Mouse (Mus musculus): ENCODE data around the gene Fermt2. TPM values are rescaled to one million over a fixed set of nuclear protein-coding genes. Genes with fewer than 3 reads are reported as not detected.

The Fermt2 gene
- polyA plus RNA-seq, 1 experiment, result 19.3 TPM

GRCm38 (mm10) chr14:45530364-45531345, 737 bp upstream of the Fermt2 start:
- H3K4me1 ChIP-seq (ENCODE audit: control insufficient read depth, insufficient read depth, low read length), result no peaks in the 10 kb centered on the region
- TF ChIP-seq POLR2A (IDR thresholded peaks at IDR 0.05; ENCODE audit: borderline replicate concordance, control insufficient read depth, low read depth, low read length) (no peak), CTCF (IDR thresholded peaks at IDR 0.05; ENCODE audit: control insufficient read depth, insufficient read depth, low read length) (no peak)
- 5% methylated on average over 37 of the region's 37 CpGs for WGBS
- H3K27ac ChIP-seq (ENCODE audit: control insufficient read depth, insufficient read depth, low read depth, low read length, poor library complexity), result no peak overlapping the region
- H3K4me3 ChIP-seq (replicated peaks; ENCODE audit: control insufficient read depth, low read depth, low read length), result no peak overlapping the region

- Histone ChIP-seq H3K4me3 (replicated peaks; ENCODE audit: control insufficient read depth, low read depth, low read length) (no peak overlapping the region), H3K4me1 (ENCODE audit: control insufficient read depth, insufficient read depth, low read length) (no peaks in the 10 kb centered on the region), H3K27ac (ENCODE audit: control insufficient read depth, insufficient read depth, low read depth, low read length, poor library complexity) (no peak overlapping the region)
- TF ChIP-seq CTCF (IDR thresholded peaks at IDR 0.05; ENCODE audit: control insufficient read depth, insufficient read depth, low read length) (no peak), POLR2A (IDR thresholded peaks at IDR 0.05; ENCODE audit: borderline replicate concordance, control insufficient read depth, low read depth, low read length) (no peak)
- WGBS, result 17% methylated on average over 13 of the region's 13 CpGs
Observed at GRCm38 (mm10) chr14:45528861-45529260, 1.1 kb downstream of the Fermt2 start.

- Histone ChIP-seq H3K27ac (ENCODE audit: control insufficient read depth, insufficient read depth, low read depth, low read length, poor library complexity) (no peak overlapping the region), H3K4me1 (ENCODE audit: control insufficient read depth, insufficient read depth, low read length) (no peaks in the 10 kb centered on the region), H3K4me3 (replicated peaks; ENCODE audit: control insufficient read depth, low read depth, low read length) (no peak overlapping the region)
- TF ChIP-seq CTCF (IDR thresholded peaks at IDR 0.05; ENCODE audit: control insufficient read depth, insufficient read depth, low read length), result no peak
- TF ChIP-seq POLR2A (IDR thresholded peaks at IDR 0.05; ENCODE audit: borderline replicate concordance, control insufficient read depth, low read depth, low read length), result no peak
- 87% methylated on average over 11 of the region's 11 CpGs for WGBS
Observed at GRCm38 (mm10) chr14:45515771-45516170, 14.1 kb downstream of the Fermt2 start.

DNA sequence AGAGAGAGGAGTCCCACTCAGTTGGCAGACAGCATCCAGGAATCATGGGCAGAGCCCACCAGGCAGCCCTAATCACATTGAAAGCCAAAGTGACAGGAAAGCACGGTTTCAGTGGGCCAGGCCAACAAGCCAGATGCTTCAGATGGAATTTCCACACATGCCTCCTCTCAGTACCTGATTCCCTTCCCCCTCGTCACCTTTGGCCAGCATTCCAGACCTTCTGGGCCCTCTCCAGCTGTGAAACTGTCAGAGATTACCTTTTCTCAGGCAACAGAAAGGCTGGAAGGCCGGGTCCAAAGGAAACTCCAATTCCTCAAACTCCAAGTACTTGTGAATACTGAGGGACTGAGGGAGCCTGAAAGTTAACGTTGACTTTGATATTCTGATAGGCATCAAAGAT, 19.1 kb downstream of the Fermt2 start:
- TF ChIP-seq CTCF (IDR thresholded peaks at IDR 0.05; ENCODE audit: control insufficient read depth, insufficient read depth, low read length), result no peak
- no peak for TF ChIP-seq POLR2A (IDR thresholded peaks at IDR 0.05; ENCODE audit: borderline replicate concordance, control insufficient read depth, low read depth, low read length)
- no peaks in the 10 kb centered on the region for H3K4me1 ChIP-seq (ENCODE audit: control insufficient read depth, insufficient read depth, low read length)
- H3K4me3 ChIP-seq (replicated peaks; ENCODE audit: control insufficient read depth, low read depth, low read length), result no peak overlapping the region
- H3K27ac ChIP-seq (ENCODE audit: control insufficient read depth, insufficient read depth, low read depth, low read length, poor library complexity), result no peak overlapping the region
- 58% methylated on average over 4 of the region's 4 CpGs for WGBS

GRCm38 (mm10) chr14:45507923-45508322, 22.0 kb downstream of the Fermt2 start:
- TF ChIP-seq POLR2A (IDR thresholded peaks at IDR 0.05; ENCODE audit: borderline replicate concordance, control insufficient read depth, low read depth, low read length), result no peak
- TF ChIP-seq CTCF (IDR thresholded peaks at IDR 0.05; ENCODE audit: control insufficient read depth, insufficient read depth, low read length), result no peak
- no peak overlapping the region for H3K4me3 ChIP-seq (replicated peaks; ENCODE audit: control insufficient read depth, low read depth, low read length)
- no peak overlapping the region for H3K27ac ChIP-seq (ENCODE audit: control insufficient read depth, insufficient read depth, low read depth, low read length, poor library complexity)
- H3K4me1 ChIP-seq (ENCODE audit: control insufficient read depth, insufficient read depth, low read length), result no peaks in the 10 kb centered on the region
- WGBS, result 52% methylated on average over 4 of the region's 4 CpGs

DNA sequence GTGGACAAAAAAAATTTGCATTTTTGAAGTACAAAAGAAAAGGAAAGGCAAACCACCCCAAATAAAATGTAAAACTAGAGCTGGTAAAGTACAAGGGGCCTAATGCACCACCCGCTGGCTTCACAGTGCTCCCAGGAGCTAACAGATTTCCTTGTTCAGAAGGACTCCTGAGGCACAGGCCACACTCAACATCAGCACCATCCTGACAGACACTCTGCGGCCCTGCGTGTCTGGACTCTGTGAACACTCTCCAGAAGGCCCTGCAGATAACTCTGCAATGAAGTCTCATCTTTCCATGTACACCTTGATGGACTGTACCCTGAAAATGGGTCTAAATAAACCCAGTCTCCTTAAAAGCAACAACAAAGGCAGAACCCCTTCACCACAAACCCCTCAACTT, 22.5 kb downstream of the Fermt2 start:
- no peaks in the 10 kb centered on the region for H3K4me1 ChIP-seq (ENCODE audit: control insufficient read depth, insufficient read depth, low read length)
- no peak for TF ChIP-seq CTCF (IDR thresholded peaks at IDR 0.05; ENCODE audit: control insufficient read depth, insufficient read depth, low read length)
- H3K27ac ChIP-seq (ENCODE audit: control insufficient read depth, insufficient read depth, low read depth, low read length, poor library complexity), result no peak overlapping the region
- 81% methylated on average over 3 of the region's 3 CpGs for WGBS
- no peak overlapping the region for H3K4me3 ChIP-seq (replicated peaks; ENCODE audit: control insufficient read depth, low read depth, low read length)

DNA sequence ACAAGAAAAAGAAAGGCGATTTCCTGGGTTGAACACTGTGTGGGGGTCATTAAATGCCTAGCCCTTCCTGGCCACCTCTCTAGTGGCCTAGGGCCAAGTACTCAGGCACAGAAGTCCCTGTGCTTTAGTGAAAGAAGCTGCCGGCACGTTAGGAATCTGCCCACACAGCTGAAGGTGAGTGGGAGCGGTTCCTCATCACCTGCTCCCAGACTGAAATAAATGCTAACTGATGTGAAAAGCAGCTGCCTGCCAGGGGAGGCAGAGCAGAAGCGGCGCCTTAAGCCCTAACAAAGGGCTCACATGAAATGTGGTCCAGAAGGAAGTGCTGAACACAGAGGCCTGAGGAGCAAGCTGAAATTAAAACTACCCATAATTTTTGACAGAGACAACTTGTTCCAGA, 22.9 kb downstream of the Fermt2 start:
- WGBS, result 60% methylated on average over 6 of the region's 6 CpGs
- Histone ChIP-seq H3K4me3 (replicated peaks; ENCODE audit: control insufficient read depth, low read depth, low read length) (no peak overlapping the region), H3K4me1 (ENCODE audit: control insufficient read depth, insufficient read depth, low read length) (no peaks in the 10 kb centered on the region), H3K27ac (ENCODE audit: control insufficient read depth, insufficient read depth, low read depth, low read length, poor library complexity) (no peak overlapping the region)
- TF ChIP-seq POLR2A (IDR thresholded peaks at IDR 0.05; ENCODE audit: borderline replicate concordance, control insufficient read depth, low read depth, low read length) (no peak), CTCF (IDR thresholded peaks at IDR 0.05; ENCODE audit: control insufficient read depth, insufficient read depth, low read length) (no peak)

DNA sequence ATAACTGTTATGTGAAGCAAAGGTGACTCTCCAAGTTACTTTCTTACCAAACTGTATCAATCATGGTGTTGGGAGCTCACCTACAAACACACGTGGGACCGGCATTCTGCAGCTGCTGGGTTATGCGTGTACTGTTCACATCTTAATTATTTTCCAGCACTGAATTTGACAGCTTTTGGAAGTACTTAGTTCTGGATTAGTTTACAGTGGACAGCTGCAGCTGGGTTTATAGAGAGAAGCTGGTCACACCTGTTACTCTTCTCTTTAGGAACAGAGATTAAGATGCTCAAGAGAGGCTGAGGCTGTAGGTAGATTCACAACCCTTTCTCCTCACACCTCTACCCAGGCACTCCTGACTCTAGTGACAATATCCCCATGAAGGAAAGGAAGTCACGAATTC, 23.8 kb downstream of the Fermt2 start:
- H3K4me3 ChIP-seq (replicated peaks; ENCODE audit: control insufficient read depth, low read depth, low read length), result no peak overlapping the region
- 81% methylated on average over 4 of the region's 4 CpGs for WGBS
- H3K4me1 ChIP-seq (ENCODE audit: control insufficient read depth, insufficient read depth, low read length), result no peaks in the 10 kb centered on the region
- no peak overlapping the region for H3K27ac ChIP-seq (ENCODE audit: control insufficient read depth, insufficient read depth, low read depth, low read length, poor library complexity)
- TF ChIP-seq CTCF (IDR thresholded peaks at IDR 0.05; ENCODE audit: control insufficient read depth, insufficient read depth, low read length) (no peak), POLR2A (IDR thresholded peaks at IDR 0.05; ENCODE audit: borderline replicate concordance, control insufficient read depth, low read depth, low read length) (no peak)
